Mouse (Mus musculus) layer of hippocampus, adult 8-10 months (tissue): ENCODE measurements around the gene Nfia. TPM values are rescaled to one million over a fixed set of nuclear protein-coding genes. Genes with fewer than 3 reads are reported as not detected.

Source experiments
- DNase-seq, 2 experiments: peaks; one replicate each; pipeline ENCODE4 v3.0.0; 2022; ENCODE audit warnings: low spot score in 2 of 2
- total RNA-seq, 4 experiments: library from RNA; stranded (reverse); gene quantifications; 2 replicates each; pipeline ENCODE4 v1.2.4; 2022

The Nfia gene
- total RNA-seq, 4 experiments from 2014 or later: 94.9 to 110 (median 97.8) TPM

DNA sequence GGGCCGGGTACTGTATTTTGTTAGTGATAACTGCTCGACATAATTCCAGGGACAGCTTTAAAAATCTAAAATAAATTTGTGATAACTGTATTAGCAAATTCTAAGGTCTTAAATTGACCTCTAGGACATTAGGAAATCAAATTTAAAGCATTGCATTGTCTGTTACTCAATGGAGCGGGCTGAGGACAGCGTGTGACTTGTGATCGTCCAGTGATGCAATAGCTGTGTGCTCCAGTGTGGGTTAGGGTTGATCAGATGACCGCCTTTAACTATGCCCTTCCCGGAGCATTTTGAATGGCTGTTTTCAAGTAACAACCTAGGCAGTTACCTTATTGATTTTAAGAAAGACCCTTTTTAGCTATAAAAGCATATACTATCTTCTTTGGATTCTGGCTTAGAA, 42.0 kb downstream of the Nfia start:
- DNase-seq: no peak

DNA sequence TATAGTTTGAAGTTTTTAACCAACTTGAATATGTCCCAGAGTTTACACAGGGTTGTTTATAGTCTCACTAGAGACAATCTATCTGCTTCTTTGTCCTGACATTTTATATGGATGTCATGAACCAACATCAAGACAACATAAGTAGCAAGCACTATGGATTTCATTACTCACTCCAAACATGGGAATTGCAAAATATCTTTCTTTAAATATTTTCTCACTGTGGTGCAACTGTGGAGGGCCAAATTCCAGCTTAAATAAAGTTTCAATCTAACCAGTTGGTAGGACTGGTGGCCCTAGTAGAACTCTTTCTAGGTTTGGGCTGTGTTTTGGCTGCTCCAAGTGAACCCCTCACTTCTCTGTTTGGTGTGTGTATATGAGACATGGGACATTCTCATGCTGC, 43.5 kb downstream of the Nfia start:
- DNase-seq: no peak

DNA sequence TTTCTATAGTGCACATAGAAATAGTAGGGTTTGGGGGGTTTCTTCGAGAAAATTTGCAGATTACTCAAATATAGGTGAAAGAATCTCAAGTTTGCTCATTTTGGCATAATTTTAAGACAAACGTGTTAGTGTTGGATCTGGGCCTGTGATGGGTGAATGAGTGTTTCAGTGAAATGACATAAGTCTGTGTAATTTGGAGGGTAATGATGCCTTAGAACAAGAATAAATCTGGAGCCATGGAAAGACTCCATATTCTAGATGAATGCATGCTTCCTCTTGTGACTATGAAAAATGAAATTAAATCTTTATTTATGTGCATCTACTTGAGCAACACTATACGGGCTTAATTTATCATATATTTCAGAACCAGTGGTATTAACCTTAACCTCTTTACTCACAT, 44.2 kb downstream of the Nfia start:
- no peak for DNase-seq

DNA sequence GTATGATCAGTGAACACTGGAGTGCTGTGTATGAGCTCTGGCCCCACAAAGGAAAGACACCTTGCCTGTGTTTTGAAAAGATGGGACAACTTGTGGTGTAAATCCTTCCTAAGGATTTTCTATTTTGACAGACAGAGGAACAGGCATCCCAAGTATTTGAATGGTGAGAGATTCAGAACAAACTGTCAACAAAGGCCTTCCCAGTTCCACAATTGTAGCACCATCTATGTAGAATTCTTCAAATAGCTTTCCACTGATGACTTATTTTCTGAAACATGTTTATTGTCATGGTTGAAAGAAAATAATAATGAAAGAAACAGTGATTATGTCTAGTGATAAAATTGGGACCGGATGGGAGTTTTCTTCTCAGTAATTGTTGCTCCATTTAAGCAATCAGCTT, 45.2 kb downstream of the Nfia start:
- DNase-seq: no peak

DNA sequence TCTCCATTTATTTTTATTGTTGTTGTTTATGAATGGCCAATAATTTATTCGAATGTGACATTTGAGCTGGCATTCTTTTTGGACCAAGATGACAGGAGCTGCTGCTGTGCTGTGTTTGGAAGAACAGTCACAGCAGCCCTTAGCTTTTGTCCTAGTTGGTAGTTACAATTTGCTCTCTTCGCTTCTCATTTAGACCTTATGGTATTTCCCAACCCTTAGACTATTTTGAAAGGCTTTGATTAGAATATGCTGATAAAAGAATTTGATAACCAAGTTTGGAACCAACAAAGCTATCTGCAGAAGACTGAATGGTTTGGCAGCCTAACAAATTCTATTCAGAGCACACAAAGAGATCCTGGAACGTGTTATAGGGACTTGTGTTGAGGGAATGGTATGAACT, 46.0 kb downstream of the Nfia start:
- no peak for DNase-seq

DNA sequence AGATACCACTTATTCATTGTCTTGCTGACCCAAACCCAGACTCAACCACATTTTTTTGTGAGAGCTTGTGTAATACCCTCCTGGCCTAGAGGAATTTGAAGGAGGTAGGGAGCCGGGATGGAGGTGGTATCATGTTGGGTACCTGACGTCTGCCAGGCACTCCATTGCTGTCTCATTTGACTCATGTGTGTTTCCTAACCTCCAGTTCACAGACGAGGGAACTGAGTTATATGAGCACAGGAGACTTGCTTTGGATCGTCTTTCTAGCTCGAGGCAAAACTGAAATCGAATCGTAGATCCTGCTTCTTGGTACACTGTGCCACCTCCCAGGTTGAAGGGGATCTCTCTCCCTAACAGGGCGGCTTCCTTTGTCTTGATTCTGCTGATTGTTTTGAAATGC, 46.6 kb downstream of the Nfia start:
- no peak for DNase-seq

DNA sequence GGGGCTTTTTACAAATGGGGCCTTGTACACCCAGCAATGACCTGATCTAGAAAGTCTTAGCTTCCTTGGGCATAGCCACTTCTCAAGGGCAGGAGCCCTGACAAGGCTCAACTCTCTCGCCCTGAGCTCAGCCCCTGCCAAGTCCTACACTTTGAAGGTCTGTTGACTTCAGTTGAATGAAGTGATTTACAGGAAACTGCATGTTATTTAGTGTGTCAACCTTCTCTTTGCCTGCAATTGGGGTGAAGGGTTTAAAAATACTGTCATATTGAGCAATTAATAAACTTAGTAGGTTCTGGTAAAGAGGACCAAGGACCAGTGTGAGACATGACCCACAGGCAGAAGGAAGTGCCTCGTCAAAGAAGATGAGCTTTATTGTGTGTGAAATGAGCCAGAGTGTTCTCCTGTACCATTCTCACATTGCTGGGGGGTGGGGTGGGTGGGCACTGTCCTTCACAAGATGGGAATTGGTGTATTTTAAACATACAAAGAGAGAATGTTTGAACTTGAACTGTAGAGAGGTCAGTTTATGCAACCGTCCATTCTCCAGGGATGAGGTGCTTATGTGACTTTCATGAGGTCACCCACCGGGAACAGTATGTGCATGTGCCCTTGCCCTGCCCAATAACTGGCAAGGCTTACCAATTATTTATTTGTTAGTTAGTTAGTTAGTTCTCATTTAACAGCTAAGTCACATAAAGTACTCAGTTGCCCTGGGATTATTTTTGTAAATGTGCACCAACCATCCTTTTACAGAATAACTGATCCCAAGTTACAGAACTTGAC, 48.1 kb downstream of the Nfia start:
- no peak for DNase-seq

DNA sequence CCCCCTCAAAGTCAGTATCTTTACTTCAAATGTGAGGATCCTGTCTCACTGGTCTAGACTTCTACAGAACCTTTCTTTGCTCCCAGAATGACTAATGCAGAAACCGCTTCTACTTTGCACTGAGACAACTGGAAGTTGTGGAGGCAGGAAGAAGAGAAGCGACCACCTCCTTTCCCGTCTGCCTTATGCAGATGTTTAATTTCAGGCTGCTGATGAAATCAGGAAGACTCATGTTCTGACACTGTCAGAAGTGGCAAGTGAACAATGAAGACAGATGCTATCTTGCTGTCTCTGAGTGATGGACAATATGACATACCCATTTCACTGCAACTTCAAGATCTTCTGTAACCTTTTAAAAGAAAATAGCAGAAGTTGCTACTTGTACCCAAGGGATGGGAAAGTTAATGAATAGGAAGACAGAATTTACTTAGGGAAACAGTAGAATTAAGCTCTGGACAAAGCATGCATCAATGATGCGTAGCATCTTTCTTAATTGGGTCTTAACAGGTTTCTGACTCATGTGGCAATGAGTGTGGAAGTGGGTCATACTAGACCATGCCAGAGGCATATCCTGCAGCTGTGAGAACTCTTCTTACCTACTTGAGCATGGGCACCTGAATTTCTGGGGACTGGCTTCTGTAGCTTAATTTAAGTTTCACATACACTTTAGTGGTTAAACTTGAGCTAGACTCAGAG, 49.2 kb downstream of the Nfia start:
- no peak for DNase-seq

DNA sequence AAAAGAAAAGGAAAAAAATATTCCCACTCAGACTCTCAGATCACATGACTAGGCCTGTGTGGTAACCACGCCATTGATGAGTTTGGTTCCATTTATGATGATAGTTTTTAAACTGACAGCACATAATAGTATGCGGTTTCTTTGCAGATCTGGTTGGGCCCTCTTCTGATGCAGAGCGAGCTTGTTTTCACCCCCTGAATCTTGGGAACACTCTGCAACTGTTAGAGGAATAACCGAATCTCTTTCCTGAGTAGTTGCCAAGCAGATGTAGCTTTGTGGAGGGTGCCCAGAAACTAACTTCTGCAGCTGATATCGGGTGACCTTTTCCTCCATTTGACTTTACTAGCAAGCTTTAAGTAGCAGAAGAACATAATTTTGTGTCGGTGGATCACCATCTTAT, 51.0 kb downstream of the Nfia start:
- DNase-seq: no peak

DNA sequence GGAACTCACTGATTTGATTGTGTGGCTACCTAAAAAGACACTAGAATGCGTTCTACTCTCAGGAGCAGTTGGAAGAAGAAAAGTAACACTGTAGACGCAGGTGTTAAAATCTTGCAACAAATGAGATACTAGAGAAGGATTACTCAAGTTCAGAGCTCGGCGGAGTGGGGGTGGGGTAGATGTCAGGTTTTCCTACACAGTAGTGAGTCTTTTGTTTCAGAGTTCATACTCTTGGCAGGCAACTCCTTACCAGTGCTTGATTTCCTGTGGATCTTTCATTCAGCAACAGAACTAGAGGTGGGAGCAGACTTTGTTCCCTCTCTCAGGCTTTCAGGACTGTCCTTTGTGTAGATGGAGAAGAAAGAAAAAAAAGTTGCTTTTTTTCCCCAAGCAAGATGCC, 51.9 kb downstream of the Nfia start:
- no peak for DNase-seq

DNA sequence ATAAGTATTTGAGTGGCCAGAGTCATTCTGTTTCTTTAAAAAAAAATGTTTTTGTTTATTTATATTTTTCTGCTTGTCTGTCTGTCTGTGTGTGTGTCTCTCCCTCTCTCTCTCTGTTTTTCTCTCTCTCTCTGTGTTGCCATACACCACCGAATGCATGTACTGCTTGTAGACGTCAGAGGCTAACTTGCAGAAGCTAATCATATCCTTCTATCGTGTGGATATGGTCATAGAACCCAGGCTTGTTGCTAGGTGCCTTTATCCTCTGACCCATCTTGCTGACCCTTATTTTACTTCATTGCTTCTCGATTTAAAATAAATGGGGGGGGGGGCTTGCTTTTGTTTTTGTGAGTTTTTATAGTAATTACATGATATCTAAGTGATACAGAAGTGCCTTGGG, 52.9 kb downstream of the Nfia start:
- DNase-seq: no peak

DNA sequence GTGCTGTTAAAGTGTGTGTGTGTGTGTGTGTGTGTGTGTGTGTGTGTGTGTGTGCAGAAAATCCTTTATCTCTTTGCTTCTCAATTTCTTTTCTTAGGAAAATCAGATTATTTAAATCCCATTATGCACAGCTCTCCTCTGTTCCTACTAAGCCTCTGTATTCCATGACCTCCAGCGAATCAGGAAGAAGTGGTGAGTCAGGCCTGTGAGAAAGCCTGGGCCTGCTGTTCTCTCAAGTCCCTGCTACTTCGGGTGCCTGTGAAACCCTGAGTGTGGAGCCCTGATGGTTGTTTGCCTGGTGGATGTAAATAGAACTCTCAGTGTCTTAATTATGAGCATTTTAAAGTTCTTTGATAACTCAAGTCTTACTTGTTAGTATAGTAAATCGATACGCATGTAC, 53.3 kb downstream of the Nfia start:
- no peak for DNase-seq

DNA sequence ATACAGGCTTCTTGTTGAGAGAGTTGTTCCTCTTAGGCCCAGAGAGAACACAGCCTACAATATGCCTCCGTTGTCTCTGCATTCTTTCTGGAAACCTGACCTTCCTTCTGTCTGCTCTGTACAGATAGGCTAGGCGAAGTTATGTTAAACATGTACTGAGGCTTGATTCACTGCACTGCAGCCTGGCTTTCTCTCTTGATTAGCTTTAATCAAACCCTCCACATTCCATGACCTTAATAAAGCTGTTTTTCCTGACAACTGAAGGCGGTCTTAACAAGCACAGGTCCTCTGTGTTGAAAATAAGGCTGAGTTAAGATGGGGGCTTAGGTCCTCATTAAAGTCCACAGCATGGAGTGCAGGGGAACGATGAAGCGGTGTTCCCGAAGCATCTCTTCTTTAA, 54.6 kb downstream of the Nfia start:
- DNase-seq: no peak

DNA sequence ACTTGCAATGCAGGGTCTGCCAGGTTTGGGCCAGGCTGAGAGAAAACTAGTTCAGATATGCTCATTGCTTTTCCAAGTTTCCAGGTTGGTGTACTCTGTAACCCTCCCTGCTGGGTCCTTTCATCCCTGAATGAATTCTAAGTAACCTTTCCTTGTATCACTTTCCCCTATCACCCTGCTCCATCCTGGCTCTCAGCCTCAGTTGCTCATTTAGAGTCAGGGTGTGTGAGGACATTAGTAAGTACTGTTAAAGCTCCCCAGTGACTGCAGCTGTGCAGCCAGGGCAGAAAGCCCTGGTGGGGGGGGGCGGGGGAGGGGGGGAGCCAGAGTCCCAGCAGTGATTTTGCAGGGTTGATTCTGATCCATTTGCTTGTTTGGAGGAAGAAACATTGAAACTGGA, 56.0 kb downstream of the Nfia start:
- no peak for DNase-seq

DNA sequence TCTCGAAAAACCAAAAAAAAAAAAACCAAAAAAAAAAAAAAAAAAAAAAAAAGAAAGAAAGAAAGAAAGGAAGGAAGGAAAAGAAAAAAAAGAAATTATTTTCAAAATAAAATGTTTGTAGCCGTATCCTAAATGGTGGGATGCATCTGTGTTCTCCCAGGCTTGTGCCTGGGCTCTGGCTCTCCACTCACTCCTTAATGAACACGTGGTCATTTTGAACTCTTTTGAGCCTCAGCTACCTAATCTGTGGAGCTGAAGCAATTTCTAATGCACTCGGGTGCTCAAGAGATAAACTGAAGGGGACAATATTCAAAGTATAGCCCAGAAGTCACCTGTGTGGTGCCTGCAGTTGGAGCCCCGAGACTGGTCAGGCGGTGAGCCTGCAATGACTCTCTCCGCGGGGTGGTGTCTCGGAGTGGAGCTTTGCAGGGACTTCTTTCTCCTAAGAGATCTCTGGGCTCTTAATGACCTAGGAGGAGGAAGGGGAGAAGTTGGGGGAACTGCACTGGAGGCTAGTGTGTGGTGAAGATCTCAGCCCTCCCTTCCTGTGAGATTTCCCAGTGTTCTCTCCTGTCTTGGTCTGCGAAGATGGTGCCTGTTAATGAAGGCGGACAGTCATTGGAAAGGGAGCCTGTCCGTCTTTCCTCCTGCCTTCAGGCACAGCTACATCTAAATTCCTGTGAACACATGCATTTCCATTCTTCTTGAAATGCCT, 57.0 kb downstream of the Nfia start:
- DNase-seq: no peak

DNA sequence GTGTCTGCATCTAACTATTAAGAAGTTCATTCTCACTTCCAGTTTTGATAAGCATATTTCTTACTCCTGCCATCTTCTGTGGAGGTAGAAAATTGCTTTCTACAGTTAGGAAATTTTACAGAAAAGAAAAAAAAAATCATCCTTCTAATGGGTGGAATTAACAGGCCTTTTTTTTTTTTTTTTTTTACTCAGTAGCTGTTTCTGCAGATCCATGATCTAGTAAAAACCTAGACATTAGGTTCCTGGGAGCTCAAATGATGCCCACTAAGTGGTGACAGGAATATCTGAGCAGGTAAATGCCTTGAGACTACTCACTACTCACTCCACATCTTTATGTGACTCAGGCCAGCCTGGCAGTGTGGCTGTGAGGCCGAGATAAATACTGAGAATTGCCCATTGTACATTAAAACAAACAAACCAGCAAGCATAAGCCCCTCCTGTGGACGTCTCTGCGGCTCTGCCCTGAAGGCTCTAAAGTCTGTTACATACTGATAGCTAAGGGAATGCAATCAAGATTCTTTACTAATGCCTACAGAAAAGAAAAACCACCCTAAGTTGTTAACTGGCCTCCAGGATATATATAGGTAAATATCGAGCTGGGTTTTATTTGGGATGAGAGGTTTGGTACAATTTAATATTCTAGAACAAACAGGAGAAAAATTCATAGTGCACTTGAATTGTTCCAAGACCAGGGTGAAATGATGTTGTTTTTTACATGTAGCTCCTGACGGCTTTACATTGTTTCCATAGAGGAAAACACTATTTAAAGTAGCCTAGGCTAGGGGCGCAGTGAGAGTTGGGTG, 57.7 kb downstream of the Nfia start:
- DNase-seq: no peak

DNA sequence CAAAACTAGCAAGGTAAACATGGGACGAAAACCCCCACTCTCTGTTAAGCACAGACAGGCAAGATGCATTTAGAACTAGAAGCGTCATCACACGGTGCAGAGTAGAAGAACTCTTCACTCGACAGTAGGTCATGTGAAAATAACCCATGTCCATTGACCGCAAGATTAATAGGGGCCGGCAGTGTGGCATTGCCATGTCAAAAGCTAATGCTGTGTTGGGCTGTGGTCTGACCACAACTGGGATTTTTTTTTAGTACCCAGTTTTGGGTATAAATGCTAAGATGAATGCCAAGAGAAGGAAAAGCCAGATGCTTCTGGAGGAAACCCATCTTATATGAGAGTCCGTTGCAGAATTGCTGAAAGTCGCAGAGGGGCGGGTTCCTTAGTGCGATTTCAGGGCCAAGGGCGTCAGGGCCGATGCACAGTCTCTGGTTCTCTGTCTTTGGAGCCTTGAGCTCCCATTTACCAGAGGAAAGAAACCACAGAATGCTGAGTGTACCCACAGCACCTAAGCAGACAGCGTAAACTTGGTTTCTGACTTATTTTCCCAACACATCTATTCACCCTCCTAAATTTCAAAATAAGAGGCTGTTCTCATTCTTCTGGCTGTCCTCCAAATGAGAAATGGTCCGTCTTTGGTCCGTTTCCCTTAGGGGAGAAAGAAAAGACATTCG, 58.5 kb downstream of the Nfia start:
- no peak for DNase-seq

DNA sequence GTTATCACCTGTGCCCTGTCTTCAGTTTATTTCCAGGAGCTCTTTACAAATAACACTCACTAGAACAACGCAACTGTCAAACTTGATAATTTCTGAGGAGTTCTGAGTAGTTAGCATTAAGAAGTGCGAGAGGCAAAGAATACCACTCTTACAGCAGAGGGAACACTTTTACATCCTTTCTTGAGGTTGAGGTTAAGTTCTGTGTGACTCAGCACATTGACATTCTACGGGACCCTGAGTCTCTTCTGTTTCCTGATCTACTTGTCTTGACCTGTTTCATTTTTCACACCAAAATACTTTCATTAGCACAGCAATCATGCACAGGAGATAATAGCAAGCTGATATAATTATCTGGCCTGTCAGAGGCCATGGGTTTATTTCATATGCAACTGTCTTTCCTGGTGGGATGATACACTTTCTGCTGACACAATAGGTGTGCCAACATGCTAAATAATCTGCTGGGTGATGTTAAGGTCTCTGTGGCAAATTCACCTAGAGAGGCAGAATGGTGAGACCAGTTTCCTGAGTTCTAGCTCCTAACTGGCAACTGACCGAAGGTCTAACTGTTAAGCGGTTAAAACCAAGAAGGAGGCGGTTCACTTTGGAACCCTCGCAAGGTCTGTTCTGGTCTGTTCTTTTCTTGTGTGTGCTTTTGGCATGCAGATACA, 59.2 kb downstream of the Nfia start:
- no peak for DNase-seq

DNA sequence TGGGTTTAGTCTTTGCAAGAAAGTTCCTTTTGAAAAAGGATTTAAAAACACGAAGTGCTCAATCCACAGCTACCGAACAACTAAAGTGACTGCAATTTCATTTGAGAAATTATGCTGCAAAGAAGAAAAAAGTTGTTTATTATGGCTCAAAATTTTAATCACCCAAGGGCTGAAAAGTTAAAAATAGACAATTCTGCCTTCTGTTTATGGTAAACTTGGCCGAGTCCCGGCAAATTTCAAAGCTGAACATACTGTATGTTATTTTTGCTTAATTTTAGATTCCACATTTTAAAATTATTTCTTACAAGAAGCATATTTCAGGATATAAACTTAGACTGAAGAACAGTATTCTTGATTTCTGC, 59.7 kb downstream of the Nfia start:
- no peak for DNase-seq

DNA sequence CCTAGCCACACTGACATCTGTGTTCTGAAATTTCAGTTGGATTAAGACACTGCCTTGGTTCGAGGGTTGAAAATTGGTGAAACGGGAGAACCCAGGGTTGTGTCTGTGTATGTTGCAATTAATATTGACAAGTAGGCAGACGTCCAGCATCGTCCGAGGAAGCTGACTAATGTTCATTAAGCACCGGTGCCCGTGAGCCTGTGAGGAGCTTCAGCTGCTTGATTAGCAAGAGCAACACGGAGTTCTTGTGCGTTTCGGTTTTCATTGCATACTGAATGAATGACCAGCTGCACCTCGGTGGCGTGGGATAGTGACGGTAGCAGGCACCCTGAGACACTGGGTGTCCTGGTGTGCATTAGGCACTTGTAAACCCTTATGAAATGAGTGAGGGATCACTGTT, 64.3 kb downstream of the Nfia start:
- DNase-seq: no peak

DNA sequence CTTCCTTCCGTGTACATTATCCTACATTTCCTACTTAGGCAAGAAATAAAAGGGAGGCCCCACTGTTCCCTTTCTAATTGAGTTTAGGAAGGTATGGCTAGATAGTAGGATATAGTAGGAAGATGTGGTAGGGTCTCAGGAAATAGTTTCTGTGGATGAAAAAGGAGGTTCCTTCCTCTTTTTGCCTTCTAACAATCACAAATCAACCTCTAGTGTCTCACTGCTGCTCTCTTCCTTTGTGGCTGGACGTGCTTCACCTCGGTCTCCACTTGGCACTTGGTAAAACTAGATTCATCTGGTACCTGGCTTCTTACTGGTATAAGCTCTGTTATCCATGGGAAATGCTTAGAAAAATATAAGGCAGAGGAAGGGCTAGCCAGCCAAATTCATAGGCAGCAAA, 65.2 kb downstream of the Nfia start:
- no peak for DNase-seq
